Mouse (Mus musculus) right cerebral cortex, postnatal 36 days (tissue): ENCODE measurements at regions not wholly inside any gene's neighbourhood (a gene's known extent, or its start where the extent isn't known, plus 50 kb on each side); places are given as distances from the start of the nearest gene placed in this dataset.
A peak's percentile ranks its signal among the peaks of the same experiment; 100 is the strongest.

Experiments used
- DNase-seq, 2 experiments: peaks; one replicate each; pipeline ENCODE4 v3.0.0; 2022; ENCODE audit warnings: low spot score in 2 of 2, mixed read lengths in 1 of 2

DNA sequence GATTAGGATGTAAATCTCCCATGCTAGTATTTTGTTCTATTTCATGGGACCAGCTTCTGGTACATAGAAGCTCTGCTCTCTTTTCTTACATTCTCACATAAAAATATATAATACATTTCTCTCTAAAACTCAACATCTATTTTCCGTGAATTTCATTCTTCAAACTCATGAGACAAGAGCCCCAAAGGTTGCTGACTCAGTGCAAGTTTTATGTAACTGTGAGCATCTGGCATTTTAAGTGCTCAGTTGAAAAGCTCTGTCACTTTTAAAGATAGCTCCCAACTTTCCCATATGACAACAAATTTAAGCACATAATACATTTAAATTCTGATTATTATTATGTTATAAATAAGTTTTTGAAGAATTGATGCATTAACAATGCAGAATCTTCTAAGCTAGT lies 268.5 kb downstream of the AW209491 start:
- peak in 1 of 2 experiments; percentile 4 for DNase-seq

DNA sequence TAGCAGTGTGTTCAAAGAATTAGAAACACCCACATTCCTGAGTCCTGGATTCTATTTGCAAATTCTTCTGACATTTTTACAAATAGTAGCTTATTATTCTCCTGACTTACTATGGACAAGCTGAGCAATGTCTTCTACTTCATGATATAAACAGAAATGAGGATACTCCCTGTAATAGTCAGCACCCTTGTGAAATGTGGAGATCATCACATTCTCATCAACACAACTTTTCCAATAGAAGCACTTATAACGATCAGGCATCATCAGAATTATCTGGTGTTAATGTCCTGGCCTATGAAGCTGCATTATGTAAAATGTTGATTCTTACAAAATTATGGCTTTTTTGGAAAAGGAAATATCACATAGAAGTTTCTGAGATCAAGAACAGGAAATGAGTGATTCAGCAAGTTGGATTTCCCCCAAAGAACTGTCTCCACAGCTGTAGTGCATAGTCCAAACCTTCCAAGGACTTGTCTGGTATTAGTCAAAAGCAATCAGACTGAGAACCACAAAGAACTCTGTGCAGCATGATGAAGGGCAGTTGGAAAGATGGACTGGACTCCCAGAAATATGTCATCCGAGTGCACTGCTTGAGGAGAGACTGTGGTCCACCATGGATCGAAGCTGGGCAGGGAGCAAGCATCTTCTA lies 300.3 kb downstream of the AW209491 start:
- DNase-seq = no peak

- no peak for DNase-seq
These were observed 336.3 kb downstream of the AW209491 start for GRCm38 (mm10) chr13:14966187-14966726.

- no peak for DNase-seq
These were observed 372.7 kb downstream of the AW209491 start for GRCm38 (mm10) chr13:15002700-15003099.

DNA sequence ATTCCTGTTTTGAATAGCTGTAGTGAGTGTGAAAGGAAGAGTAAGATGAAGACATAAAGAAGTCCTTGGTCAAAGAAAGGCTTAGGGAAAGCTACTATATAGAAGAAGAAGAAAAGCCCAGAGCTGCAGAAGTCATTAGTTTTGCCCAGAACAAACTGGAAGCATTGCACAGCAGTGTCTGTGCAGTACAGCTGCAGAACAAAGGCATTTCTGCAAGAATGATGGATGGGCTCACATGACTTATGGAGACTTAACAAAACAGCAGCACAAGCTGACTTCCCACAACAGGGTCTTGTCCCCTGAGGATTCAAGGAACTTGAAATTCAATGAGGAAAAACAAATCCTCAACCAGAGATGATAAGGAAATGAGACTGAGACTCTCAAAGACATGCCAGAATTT lies 381.7 kb downstream of the AW209491 start:
- no peak for DNase-seq

GRCm38 (mm10) chr13:15018811-15019745 lies 389.1 kb downstream of the AW209491 start:
- no peak for DNase-seq

GRCm38 (mm10) chr13:15026601-15027000 lies 396.6 kb downstream of the AW209491 start:
- DNase-seq = no peak

- no peak for DNase-seq
These were observed 410.2 kb upstream of the Gli3 start for GRCm38 (mm10) chr13:15052667-15053375.

- DNase-seq = no peak
These were observed 408.3 kb upstream of the Gli3 start for GRCm38 (mm10) chr13:15054705-15055104.

GRCm38 (mm10) chr13:15078635-15079094 lies 384.4 kb upstream of the Gli3 start:
- DNase-seq = no peak

DNA sequence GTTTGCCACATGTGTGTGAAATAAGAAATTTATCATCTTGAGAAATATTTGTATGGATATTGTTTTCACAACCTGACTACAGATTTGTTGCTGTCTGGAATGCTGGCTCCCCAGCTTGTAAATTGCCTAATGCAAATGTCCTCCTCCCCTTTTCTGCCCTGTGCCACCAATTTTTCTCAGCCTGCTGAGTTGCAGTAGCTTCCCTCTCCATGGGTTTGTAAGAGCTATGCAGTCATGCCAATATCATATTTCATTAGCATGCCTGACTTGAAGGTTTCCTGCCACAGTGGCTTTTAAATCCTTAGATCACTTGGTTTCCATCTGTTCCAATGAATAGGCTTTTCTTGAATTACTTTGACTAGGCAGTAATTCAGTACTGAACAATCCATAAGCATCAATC lies 383.9 kb upstream of the Gli3 start:
- no peak for DNase-seq

GRCm38 (mm10) chr13:15082255-15082932 lies 380.6 kb upstream of the Gli3 start:
- no peak for DNase-seq

- no peak for DNase-seq
These were observed 368.2 kb upstream of the Gli3 start for GRCm38 (mm10) chr13:15094836-15095235.

DNA sequence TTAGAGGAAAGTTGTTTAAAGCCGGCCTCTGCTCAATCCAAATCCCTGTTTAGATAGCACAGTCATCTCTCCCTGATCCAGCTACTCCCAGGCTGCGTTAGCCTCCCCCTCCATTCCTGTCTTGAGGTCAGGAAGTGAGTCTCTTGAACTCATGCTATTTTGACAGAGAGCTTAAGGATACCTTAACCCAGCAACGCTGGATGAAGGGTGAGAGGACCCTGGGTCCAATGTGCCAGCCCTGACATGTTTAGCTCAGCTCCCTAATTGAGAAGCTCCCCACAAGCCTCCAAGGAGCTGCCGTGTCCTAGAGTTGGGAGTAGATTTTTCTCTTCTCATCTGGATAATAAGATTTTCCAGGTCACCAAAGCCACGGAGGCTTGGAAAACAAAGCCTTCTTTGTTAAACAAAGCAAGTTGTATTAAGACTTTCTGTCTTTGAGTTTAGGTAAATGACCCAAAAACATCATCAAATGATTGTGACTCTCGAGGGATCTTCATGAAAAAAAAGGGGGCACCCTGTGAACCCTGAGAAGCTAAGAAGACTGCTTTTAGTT lies 355.2 kb upstream of the Gli3 start:
- no peak for DNase-seq

DNA sequence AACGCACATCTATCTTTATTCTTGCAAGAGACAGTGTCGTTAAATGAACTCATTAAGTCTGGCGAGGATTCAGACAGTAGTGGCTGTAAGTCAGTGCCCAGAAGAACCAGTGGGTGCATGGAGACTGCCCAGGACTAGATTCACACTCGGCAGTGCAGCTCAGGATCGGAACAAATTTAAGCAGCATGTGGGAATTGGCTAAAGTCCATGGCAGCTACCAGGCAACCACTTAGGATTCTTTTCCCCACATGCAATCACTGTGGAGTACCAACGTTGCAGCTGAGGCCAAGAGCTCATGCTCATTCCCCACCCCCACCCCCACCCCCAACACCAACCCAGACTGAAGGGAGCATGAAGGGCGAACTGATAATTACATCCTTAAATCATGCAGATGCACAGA lies 349.7 kb upstream of the Gli3 start:
- DNase-seq = peak in 1 of 2 experiments; percentile 1

- peak in 1 of 2 experiments; percentile 5 for DNase-seq
These were observed 332.8 kb upstream of the Gli3 start for GRCm38 (mm10) chr13:15130249-15130648.

DNA sequence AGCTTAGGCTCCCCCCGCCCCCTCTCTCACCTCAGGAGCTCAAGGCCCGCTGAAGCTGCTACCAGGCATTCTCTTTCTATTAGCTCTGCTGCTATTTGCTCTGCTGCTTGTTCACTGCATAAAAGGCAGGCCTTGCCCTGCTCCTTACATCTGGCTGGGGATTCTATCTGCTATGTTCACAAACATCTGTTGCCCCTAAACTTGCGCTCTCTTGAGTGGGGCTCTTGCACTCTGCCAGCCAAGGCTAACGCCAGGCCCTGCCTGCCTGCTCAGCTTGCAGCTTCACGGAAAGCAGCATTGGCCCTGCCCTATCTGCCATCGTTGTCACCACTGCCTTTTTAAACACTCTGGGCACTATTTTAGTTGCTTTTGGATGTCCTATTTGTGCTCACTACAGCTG lies 316.9 kb upstream of the Gli3 start:
- no peak for DNase-seq

DNA sequence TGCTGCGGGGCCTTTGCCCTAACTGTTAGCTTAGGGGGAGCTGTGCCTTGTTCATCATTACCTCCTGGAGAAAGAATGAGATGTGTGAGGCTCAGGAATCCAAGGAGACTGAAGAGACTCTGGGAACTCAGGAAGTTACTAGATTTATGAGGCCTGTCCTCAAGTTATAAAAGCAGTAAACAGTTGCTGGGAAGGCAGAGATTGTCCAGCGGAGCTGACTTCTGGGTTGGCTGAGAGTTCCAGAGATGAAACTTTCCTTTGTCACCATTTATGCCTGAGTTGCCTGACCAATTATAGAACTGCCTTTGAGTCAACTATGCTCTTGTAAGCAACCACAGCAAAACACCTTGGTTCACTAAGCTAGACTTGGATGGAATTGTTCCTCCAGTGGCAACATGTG lies 282.1 kb upstream of the Gli3 start:
- DNase-seq = no peak

GRCm38 (mm10) chr13:15211635-15212352 lies 251.2 kb upstream of the Gli3 start:
- no peak for DNase-seq

DNA sequence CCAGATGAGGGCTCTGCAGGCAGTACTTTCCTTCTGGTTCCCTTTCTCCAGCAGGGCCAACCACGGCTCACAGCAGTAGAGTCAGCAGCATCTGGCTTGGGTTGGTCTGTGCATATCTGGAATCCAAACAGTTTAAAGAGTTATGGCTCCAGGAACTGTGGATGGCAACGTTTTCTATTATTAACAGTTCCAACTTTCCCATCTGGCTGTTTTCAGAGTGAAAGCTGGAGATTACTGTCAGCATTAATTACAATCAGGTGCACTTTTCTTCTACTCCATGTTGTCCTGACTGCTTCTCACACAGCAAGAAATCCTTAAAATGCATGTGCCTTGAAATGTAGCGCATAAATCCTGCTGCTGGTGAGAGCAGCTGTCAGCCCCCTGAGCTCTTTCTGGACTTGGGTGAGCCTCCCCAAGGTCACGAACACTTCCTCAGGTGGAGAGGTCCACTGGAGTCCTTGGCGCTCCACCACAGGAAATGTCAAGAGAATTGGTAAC lies 250.6 kb upstream of the Gli3 start:
- DNase-seq = no peak
